Mouse (Mus musculus) testis, adult 2 months (tissue): ENCODE data around the gene Gjc1.

ENCODE experiments used
- CTCF ChIP-seq: fragments of 200-500 bp; IDR thresholded peaks from 2 replicates; pipeline ENCODE4 v1.5.1; 2012; ENCODE audit warnings: low read depth, mild to moderate bottlenecking, inconsistent platforms, low read length, moderate library complexity; ENCODE audit not compliant: control insufficient read depth, insufficient read depth, insufficient replicate concordance
- POLR2A ChIP-seq: fragments of 200-500 bp; IDR thresholded peaks from 2 replicates; pipeline ENCODE4 v1.6.1; 2012; ENCODE audit warnings: low read depth, mild to moderate bottlenecking, inconsistent platforms, low read length, moderate library complexity; ENCODE audit not compliant: control insufficient read depth

- TF ChIP-seq CTCF = peak; percentile 99
- no peak for TF ChIP-seq POLR2A
These were observed 45.5 kb downstream of the Gjc1 start for GRCm38 (mm10) chr11:102773713-102774611.
